Mouse (Mus musculus): ENCODE measurements at regions not wholly inside any gene's neighbourhood (a gene's known extent, or its start where the extent isn't known, plus 50 kb on each side); places are given as distances from the start of the nearest gene placed in this dataset.

- TF ChIP-seq CTCF (IDR thresholded peaks at IDR 0.05; ENCODE audit: insufficient read depth, low read length) (no peak), POLR2A (IDR thresholded peaks at IDR 0.05; ENCODE audit: borderline replicate concordance, extremely low read depth, low read depth, low read length) (no peak)
Observed at GRCm38 (mm10) chr5:126551676-126552075, 689.9 kb upstream of the Tmem132c start.
